Mouse (Mus musculus) stomach, postnatal 0 days (tissue): ENCODE data around the gene Zfp367.

Experiments
- CTCF ChIP-seq: IDR thresholded peaks from 2 replicates; pipeline ENCODE4 v1.5.1; 2016; ENCODE audit warnings: antibody characterized with exemption, low read depth, mild to moderate bottlenecking, moderate library complexity
- EP300 ChIP-seq: optimal IDR thresholded peaks from 2 replicates; pipeline ENCODE3; 2016; ENCODE audit warnings: antibody characterized with exemption

GRCm38 (mm10) chr13:64185586-64185985 lies 32.6 kb upstream of the Zfp367 start:
- TF ChIP-seq CTCF = no peak
- TF ChIP-seq EP300 = no peak
